Mouse (Mus musculus) forebrain, embryonic 16.5 days (tissue): ENCODE measurements around the gene Gm19345. TPM values are rescaled to one million over a fixed set of nuclear protein-coding genes. Genes with fewer than 3 reads are reported as not detected.

Experiments
- ATAC-seq: fragments of 200-750 bp; cut with Nextera tagmentation; 2 replicates; pipeline ENCODE4 v1.8.0; 2017; ENCODE audit warnings: mild to moderate bottlenecking, moderate library complexity
- H3K27ac ChIP-seq: fragments of 300-500 bp; sonication (generic); 2 replicates; pipeline ENCODE4 v1.5.1; 2014; ENCODE audit warnings: low read length, control low read depth
- H3K27me3 ChIP-seq: fragments of 300-500 bp; sonication (generic); replicated peaks from 2 replicates; pipeline ENCODE4 v1.6.1; 2014; ENCODE audit warnings: low read length; ENCODE audit not compliant: control insufficient read depth, insufficient read depth
- H3K36me3 ChIP-seq: fragments of 300-500 bp; sonication (generic); 2 replicates; pipeline ENCODE4 v1.6.1; 2014; ENCODE audit not compliant: control insufficient read depth, insufficient read depth
- H3K4me1 ChIP-seq: fragments of 300-500 bp; sonication (generic); replicated peaks from 2 replicates; pipeline ENCODE4 v1.6.1; 2014; ENCODE audit warnings: low read length; ENCODE audit not compliant: control insufficient read depth, insufficient read depth
- H3K4me2 ChIP-seq: fragments of 300-500 bp; sonication (generic); 2 replicates; pipeline ENCODE4 v1.6.1; 2014; ENCODE audit warnings: mild to moderate bottlenecking, low read length, control low read depth
- H3K4me3 ChIP-seq: fragments of 300-500 bp; sonication (generic); replicated peaks from 2 replicates; pipeline ENCODE4 v1.5.1; 2014; ENCODE audit warnings: mild to moderate bottlenecking, low read length, control low read depth
- H3K9ac ChIP-seq: fragments of 300-500 bp; sonication (generic); replicated peaks from 2 replicates; pipeline ENCODE4 v1.6.1; 2014; ENCODE audit warnings: low read depth, low read length, control low read depth
- H3K9me3 ChIP-seq: fragments of 300-500 bp; sonication (generic); 2 replicates; pipeline ENCODE4 v1.6.1; 2016; ENCODE audit warnings: low read length; ENCODE audit not compliant: control insufficient read depth
- WGBS: fragments of 180-500 bp; shearing (Covaris S2); extraction: QIAGEN DNeasy Blood & Tissue Kit; methylation state at CpG from one replicate; pipeline ENCODE4 v1.1.7; 2014; 5-methylcytosine and 5-hydroxymethylcytosine counted together
- polyA plus RNA-seq: library from polyadenylated mRNA; unstranded; fragments of >200 nt; fragmentation: Nextera tagmentation; extraction: Ambion mirVana; gene quantifications from 2 replicates; pipeline ENCODE4 v1.2.1, GENCODE M21; 2015

The Gm19345 gene
- polyA plus RNA-seq, 1 experiment from 2014 or later = 11.8 TPM

- H3K27ac ChIP-seq = no peak overlapping the region
- no peaks in the 10 kb centered on the region for H3K36me3 ChIP-seq
- 85% methylated on average over 3 of the region's 3 CpGs for WGBS
- ATAC-seq = no peak
- H3K9me3 ChIP-seq = no peaks in the 10 kb centered on the region
- H3K4me2 ChIP-seq = no peak overlapping the region
- no peaks in the 10 kb centered on the region for H3K4me1 ChIP-seq
- H3K4me3 ChIP-seq = no peak overlapping the region
- H3K27me3 ChIP-seq = peaks cover 6% of the 10 kb centered on the region
- no peak overlapping the region for H3K9ac ChIP-seq
Observed at GRCm38 (mm10) chr7:19840936-19841335, 10.9 kb upstream of the Gm19345 start.

DNA sequence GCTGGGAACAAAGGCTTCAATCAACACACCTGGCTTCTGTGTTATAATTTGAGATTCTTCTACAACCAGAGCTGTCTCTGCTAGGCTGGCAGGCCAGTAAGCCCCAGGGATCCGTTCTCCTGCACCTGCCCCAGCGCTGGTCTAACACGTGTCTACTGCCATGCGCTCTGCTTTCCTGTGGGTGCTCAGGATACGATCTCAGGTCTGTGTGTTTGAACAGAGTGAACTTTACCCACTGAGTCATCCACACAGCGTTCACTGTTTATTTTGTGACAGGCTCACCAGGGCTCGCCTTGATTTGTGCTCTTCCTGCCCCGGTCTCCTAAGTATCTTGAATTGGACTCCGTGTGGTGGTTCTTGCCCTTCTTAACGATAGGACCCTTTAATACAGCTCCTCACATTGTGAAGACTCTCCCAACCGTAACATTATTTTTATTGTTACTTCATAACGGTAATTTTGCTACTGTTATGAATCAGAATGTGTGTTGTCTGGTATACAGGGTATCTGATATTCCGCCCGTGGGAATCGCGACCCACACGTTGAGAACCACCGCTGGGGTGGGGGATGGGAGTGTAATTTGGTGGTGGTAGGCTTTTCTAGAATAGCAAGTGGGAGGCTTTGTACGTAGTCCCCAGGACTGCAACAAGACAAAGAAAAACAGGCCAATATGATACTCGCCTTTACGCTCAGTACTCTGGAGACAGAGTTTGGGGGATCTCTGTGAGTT lies 10.0 kb upstream of the Gm19345 start:
- Histone ChIP-seq H3K4me3 (no peak overlapping the region), H3K4me1 (no peaks in the 10 kb centered on the region), H3K36me3 (no peaks in the 10 kb centered on the region), H3K9ac (no peak overlapping the region), H3K27ac (no peak overlapping the region), H3K4me2 (no peak overlapping the region), H3K27me3 (peaks cover 6% of the 10 kb centered on the region), H3K9me3 (no peaks in the 10 kb centered on the region)
- 82% methylated on average over 21 of the region's 21 CpGs for WGBS
- ATAC-seq = no peak

DNA sequence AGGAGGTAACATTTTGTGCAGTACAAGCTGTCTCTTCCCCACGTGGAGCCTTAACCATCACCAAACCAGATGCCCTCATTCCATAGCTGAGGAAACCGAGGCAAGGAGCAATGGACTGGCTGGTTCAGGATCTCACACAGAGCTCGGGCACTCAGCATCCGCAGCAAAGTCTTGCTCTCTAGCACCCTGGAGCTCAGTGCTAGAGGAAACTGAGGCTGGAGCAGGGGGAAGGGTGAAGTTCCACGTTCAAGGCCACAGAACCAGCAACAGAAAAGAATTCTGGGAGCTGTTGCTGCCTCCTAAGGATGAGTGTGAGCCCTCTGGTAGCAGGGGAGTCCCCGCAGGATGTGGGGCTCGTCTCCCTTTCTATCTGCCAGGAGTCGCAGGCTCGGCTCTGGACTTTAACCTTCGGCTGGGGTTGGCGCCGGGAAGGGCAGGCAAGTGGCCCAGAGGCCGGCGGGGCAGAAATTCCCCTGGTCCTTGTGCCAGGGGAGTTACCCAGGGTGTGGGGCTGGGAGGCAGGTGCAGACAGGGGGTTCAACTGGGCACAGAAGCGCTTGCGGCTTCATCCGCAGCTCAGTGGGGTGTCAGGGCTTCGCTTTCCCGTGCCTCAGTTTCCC lies 8.8 kb upstream of the Gm19345 start:
- no peaks in the 10 kb centered on the region for H3K36me3 ChIP-seq
- ATAC-seq = no peak
- 31% methylated on average over 19 of the region's 19 CpGs for WGBS
- no peak overlapping the region for H3K4me3 ChIP-seq
- H3K27me3 ChIP-seq = peaks cover 6% of the 10 kb centered on the region
- H3K9me3 ChIP-seq = no peaks in the 10 kb centered on the region
- H3K4me2 ChIP-seq = no peak overlapping the region
- no peak overlapping the region for H3K9ac ChIP-seq
- no peaks in the 10 kb centered on the region for H3K4me1 ChIP-seq
- H3K27ac ChIP-seq = no peak overlapping the region

DNA sequence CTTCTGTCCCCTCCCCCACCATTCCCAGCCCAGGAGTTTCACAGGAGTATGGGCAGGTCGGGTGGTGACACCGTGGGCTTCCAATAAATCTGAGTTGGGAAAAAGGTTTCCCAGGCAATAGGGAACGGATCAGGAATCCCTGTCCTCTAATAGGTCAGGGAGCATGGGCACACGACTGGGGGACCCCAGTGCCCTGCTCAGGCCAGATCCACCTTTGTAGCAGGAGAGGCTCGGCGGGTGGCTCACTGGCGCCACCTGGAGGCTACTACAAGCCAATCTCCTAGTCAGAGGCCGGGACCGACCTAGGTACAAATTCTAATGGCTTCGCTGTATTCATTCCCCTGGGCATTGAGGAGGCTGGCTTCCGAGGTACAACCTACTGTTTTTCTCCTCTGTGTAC lies 8.2 kb upstream of the Gm19345 start:
- Histone ChIP-seq H3K27me3 (peaks cover 6% of the 10 kb centered on the region), H3K27ac (no peak overlapping the region), H3K4me2 (no peak overlapping the region), H3K4me1 (no peaks in the 10 kb centered on the region), H3K36me3 (no peaks in the 10 kb centered on the region), H3K9me3 (no peaks in the 10 kb centered on the region), H3K9ac (no peak overlapping the region), H3K4me3 (no peak overlapping the region)
- WGBS = 3% methylated on average over 11 of the region's 11 CpGs
- ATAC-seq = 0 out of 2 replicates have a peak, but pooled peaks have one; percentile 31

DNA sequence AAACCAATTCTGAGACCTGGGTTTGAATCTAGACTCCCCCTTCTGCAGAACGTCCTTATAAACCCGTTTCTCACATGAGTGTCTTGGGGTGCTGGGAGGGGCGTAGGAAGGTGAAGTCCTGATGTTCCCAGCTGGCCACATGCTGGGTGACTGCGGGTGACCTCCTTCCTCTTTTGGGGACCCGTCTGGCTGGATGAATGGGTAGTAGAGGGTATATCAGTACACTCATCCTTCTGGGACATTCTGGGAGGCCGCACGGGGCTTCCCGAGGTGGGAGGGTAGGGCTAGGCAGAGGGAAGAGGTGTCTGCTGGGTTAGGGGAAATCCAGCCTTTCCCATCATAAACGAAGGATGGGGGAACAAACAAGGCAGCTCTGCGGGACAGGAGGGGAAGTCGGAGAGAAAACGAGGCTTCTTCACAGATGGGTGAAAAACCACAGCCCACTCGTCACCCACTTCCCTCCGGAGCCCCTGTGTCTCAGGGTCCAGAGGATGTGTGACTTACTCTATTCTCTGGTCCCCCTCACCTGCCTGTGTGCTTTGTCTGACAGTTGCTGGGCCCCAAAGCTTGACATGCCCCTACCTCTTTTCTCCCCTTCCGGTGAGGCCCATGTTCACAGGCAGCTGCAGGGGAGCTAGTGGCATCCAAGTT lies 7.2 kb upstream of the Gm19345 start:
- 67% methylated on average over 15 of the region's 15 CpGs for WGBS

GRCm38 (mm10) chr7:19853526-19853925 lies 1.7 kb downstream of the Gm19345 start:
- H3K27ac ChIP-seq = no peak overlapping the region

More for the DNA sequence above, 7.2 kb upstream of the Gm19345 start:
- Histone ChIP-seq H3K27me3 (peaks cover 6% of the 10 kb centered on the region), H3K4me1 (no peaks in the 10 kb centered on the region), H3K36me3 (no peaks in the 10 kb centered on the region), H3K4me3 (no peak overlapping the region), H3K4me2 (no peak overlapping the region), H3K9ac (no peak overlapping the region), H3K27ac (no peak overlapping the region), H3K9me3 (no peaks in the 10 kb centered on the region)
- ATAC-seq = no peak

DNA sequence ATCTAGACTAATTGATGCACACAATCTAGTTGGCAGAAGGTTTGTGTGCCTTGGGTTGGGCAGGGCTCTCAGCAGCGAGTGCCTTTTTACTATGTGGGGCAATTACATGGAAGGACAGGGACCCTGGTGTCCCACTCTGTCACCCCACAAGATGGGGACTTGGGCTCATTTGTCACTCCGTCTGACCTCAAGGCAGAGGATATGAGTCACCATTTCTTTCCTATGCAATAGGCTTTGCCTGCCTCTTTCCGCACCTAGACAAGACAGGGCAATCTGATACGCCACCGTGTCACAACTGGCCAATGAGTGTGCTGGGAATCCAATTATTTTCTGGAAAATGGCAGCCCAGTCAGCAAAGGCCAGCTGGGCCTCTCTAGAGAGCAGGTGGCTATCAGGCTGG lies 3.9 kb downstream of the Gm19345 start:
- ATAC-seq = no peak
- no peaks in the 10 kb centered on the region for H3K27me3 ChIP-seq

More at GRCm38 (mm10) chr7:19853526-19853925, 1.7 kb downstream of the Gm19345 start:
- WGBS = 94% methylated on average over 20 of the region's 20 CpGs
- Histone ChIP-seq H3K9me3 (no peaks in the 10 kb centered on the region), H3K4me2 (no peak overlapping the region), H3K9ac (no peak overlapping the region), H3K36me3 (no peaks in the 10 kb centered on the region), H3K27me3 (no peaks in the 10 kb centered on the region), H3K4me1 (peaks cover 5% of the 10 kb centered on the region; the same call in 1 of the 2 replicates), H3K4me3 (no peak overlapping the region)
- ATAC-seq = no peak

GRCm38 (mm10) chr7:19856283-19856682 lies 4.5 kb downstream of the Gm19345 start:
- no peak overlapping the region for H3K27ac ChIP-seq
- peaks cover 5% of the 10 kb centered on the region; the same call in 1 of the 2 replicates for H3K4me1 ChIP-seq
- no peaks in the 10 kb centered on the region for H3K36me3 ChIP-seq
- no peak for ATAC-seq
- no peak overlapping the region for H3K9ac ChIP-seq
- WGBS = 85% methylated on average over 6 of the region's 6 CpGs
- H3K9me3 ChIP-seq = no peaks in the 10 kb centered on the region
- no peak overlapping the region for H3K4me2 ChIP-seq
- no peak overlapping the region for H3K4me3 ChIP-seq
- H3K27me3 ChIP-seq = no peaks in the 10 kb centered on the region

More for the DNA sequence above, 3.9 kb downstream of the Gm19345 start:
- H3K4me3 ChIP-seq = no peak overlapping the region
- no peak overlapping the region for H3K27ac ChIP-seq
- WGBS = 90% methylated on average over 5 of the region's 5 CpGs
- no peak overlapping the region for H3K9ac ChIP-seq
- no peak overlapping the region for H3K4me2 ChIP-seq
- H3K4me1 ChIP-seq = peaks cover 5% of the 10 kb centered on the region; the same call in 1 of the 2 replicates
- H3K36me3 ChIP-seq = no peaks in the 10 kb centered on the region
- H3K9me3 ChIP-seq = no peaks in the 10 kb centered on the region

DNA sequence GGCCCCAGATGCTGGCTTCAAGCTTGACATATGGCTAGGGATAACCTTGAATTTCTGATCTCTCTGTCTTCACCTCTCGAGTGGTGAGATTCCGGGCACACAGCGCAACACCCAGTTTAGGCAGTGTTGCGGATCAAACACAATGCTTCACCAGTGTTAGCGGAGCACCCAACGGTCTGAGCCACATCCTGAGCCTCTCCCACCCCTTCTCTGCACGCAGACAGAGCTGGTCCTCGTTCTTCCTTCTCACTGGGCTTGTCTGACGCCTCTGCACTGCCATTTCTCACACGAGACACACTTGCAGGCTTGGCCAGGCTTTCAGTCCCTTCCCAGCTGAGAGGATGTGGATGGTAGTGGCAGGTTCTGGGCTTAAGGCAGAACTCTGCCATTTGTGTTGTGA lies 7.9 kb downstream of the Gm19345 start:
- Histone ChIP-seq H3K4me3 (no peak overlapping the region), H3K9me3 (no peaks in the 10 kb centered on the region), H3K36me3 (no peaks in the 10 kb centered on the region), H3K4me1 (no peaks in the 10 kb centered on the region), H3K9ac (no peak overlapping the region), H3K27me3 (no peaks in the 10 kb centered on the region), H3K4me2 (no peak overlapping the region), H3K27ac (no peak overlapping the region)
- ATAC-seq = no peak
- 78% methylated on average over 10 of the region's 10 CpGs for WGBS
